Mouse (Mus musculus): Measurements from ENCODE around the gene Esrrg. TPM values are rescaled to one million over a fixed set of nuclear protein-coding genes. Genes with fewer than 3 reads are reported as not detected.

Gene Esrrg
- polyA plus RNA-seq, 1 experiment = 0.27 TPM

DNA sequence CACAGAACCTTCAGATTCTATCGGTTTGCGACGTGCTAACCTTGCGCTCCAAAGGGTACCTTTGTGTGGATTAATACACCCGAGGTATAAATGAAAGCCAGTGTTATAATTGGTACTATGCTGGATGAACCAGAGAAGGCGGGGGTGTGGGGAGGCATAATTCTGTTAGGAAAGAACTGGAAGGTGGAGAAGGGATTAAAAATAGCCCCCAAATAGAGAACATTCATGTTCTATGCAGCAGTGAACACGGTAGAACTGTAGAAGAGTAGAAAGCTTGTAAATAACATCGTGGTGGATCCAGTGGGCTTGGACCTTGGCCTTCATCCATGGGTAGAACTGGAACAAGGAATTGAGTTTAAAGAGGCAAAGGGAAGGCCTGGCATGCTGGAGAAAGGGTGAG lies 40.0 kb downstream of the Esrrg start:
- Histone ChIP-seq H3K27me3 (ENCODE audit: control insufficient read depth, insufficient read depth, low read length) (peaks cover 3% of the 10 kb centered on the region), H3K27ac (ENCODE audit: insufficient read depth, low read length) (no peak overlapping the region), H3K36me3 (ENCODE audit: control insufficient read depth, insufficient read depth, low read length) (no peaks in the 10 kb centered on the region), H3K4me1 (ENCODE audit: control insufficient read depth, insufficient read depth, insufficient read length) (no peaks in the 10 kb centered on the region), H3K4me3 (ENCODE audit: extremely low read depth, insufficient read depth, insufficient read length) (no peak overlapping the region)
- no peak for TF ChIP-seq POLR2A (IDR thresholded peaks at IDR 0.05; ENCODE audit: low read depth, low read length)
- no peak for TF ChIP-seq CTCF (IDR thresholded peaks at IDR 0.05; ENCODE audit: extremely low read depth, insufficient read depth, insufficient read length, insufficient replicate concordance)
- WGBS = 93% methylated on average over 8 of the region's 8 CpGs
- DNase-seq (ENCODE audit: low read depth in 1 of 2, low spot score in 2 of 2) = no peak

DNA sequence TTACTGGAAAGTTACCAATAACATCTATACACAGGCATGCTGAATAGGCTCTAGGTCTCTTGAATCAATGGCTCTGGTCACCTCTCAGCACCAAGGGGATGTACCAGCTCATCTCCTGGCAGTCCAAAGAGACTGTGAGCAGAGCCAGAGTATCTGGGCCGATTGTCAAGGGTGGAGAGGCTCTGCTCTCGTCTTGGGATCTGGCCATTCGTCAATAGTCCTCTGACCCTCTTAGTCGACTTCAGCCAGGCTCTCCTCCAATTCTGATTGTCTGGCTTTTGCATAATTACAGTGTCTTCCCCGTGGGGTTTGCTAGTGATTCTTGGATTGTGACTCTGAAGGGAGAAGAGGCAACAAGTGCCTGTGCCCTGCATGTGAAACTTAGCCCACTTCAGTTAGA lies 41.3 kb downstream of the Esrrg start:
- no peaks in the 10 kb centered on the region for H3K36me3 ChIP-seq (ENCODE audit: control insufficient read depth, insufficient read depth, low read length)
- H3K4me3 ChIP-seq (ENCODE audit: extremely low read depth, insufficient read depth, insufficient read length) = no peak overlapping the region
- no peak for TF ChIP-seq CTCF (IDR thresholded peaks at IDR 0.05; ENCODE audit: extremely low read depth, insufficient read depth, insufficient read length, insufficient replicate concordance)
- TF ChIP-seq POLR2A (IDR thresholded peaks at IDR 0.05; ENCODE audit: low read depth, low read length) = no peak
- H3K27ac ChIP-seq (ENCODE audit: insufficient read depth, low read length) = no peak overlapping the region
- H3K4me1 ChIP-seq (ENCODE audit: control insufficient read depth, insufficient read depth, insufficient read length) = no peaks in the 10 kb centered on the region
- 62% methylated on average over 5 of the region's 5 CpGs for WGBS
- DNase-seq (ENCODE audit: low read depth in 1 of 2, low spot score in 2 of 2) = no peak
- H3K27me3 ChIP-seq (ENCODE audit: control insufficient read depth, insufficient read depth, low read length) = peaks cover 3% of the 10 kb centered on the region

DNA sequence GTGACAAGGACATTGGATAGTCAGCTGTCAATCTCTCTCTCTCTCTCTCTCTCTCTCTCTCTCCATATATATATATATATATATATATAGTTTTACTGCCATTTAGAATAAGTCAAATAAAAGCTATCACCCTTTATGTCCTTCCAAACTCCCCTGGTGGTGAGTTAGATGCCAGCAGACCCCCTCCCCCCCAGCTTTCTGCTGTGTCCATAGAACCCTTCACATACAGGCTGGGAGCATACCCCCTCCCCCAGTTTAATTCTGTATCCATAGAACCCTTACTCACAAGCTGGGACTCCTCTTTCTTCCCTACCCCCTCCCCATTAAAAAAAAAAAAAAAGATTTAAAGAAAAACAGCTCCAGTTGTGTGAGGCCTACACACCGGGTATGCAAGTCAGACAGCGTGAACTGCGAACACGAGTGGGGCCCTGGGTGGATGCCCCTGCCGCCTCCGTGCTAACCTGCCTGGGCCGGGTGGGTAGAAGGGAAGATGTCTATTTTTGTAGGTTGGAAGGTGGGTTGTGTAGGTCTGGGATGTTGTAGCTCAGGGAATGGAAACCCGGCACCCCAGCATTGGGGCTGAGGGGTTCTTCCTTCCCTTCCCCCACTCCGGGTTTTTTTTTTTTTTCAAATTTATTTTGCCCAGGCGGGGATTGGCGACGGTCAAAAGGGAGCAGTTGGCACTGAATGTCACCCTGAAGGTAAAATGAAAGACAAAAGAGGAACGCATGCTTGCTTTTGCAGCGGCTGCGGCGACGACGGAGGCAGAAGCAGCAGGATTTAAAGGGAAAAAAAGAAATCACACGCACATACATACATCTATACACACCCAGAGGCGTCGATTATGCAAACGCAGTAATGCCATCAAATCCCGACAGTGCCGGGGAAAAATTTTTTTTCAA lies 42.4 kb downstream of the Esrrg start:
- TF ChIP-seq POLR2A (IDR thresholded peaks at IDR 0.05; ENCODE audit: low read depth, low read length) = no peak
- no peak for TF ChIP-seq CTCF (IDR thresholded peaks at IDR 0.05; ENCODE audit: extremely low read depth, insufficient read depth, insufficient read length, insufficient replicate concordance)
- 30% methylated on average over 24 of the region's 24 CpGs for WGBS
- Histone ChIP-seq H3K4me3 (ENCODE audit: extremely low read depth, insufficient read depth, insufficient read length) (no peak overlapping the region), H3K27ac (ENCODE audit: insufficient read depth, low read length) (no peak overlapping the region), H3K27me3 (ENCODE audit: control insufficient read depth, insufficient read depth, low read length) (peaks cover 3% of the 10 kb centered on the region), H3K36me3 (ENCODE audit: control insufficient read depth, insufficient read depth, low read length) (no peaks in the 10 kb centered on the region), H3K4me1 (ENCODE audit: control insufficient read depth, insufficient read depth, insufficient read length) (no peaks in the 10 kb centered on the region)
- DNase-seq (ENCODE audit: low read depth in 1 of 2, low spot score in 2 of 2) = no peak

DNA sequence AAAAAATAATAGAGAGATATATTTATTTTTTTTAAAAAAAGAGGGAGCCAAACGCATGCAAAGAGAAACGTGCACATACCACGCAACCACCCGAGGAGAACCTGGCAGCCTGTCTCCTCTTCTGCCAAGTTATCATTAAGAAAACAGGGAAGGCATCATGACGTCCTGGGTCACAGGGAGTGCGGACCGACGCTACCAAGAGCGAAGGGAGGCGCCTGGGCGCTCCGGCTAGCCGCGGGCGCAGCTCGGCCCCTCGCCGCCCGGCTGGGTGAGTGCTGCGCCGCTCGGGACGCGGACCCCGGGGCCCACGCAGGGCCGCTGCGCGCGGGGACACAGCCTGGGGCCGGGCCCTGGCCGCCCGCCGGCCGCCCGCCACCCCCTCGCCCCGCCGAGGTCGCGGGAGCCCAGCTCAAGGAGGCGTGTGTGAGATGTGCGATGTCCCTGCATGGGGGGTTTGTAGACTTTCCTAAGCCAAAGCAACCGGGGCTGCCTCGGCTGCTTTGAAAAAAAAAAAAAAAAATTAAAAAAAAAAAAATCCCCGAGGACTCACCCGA lies 43.2 kb downstream of the Esrrg start:
- H3K27ac ChIP-seq (ENCODE audit: insufficient read depth, low read length) = no peak overlapping the region
- H3K4me3 ChIP-seq (ENCODE audit: extremely low read depth, insufficient read depth, insufficient read length) = no peak overlapping the region
- TF ChIP-seq CTCF (IDR thresholded peaks at IDR 0.05; ENCODE audit: extremely low read depth, insufficient read depth, insufficient read length, insufficient replicate concordance) (no peak), POLR2A (IDR thresholded peaks at IDR 0.05; ENCODE audit: low read depth, low read length) (no peak)
- DNase-seq (ENCODE audit: low read depth in 1 of 2, low spot score in 2 of 2) = no peak
- H3K4me1 ChIP-seq (ENCODE audit: control insufficient read depth, insufficient read depth, insufficient read length) = no peaks in the 10 kb centered on the region
- no peaks in the 10 kb centered on the region for H3K36me3 ChIP-seq (ENCODE audit: control insufficient read depth, insufficient read depth, low read length)
- peaks cover 3% of the 10 kb centered on the region for H3K27me3 ChIP-seq (ENCODE audit: control insufficient read depth, insufficient read depth, low read length)
- WGBS = 3% methylated on average over 47 of the region's 47 CpGs

DNA sequence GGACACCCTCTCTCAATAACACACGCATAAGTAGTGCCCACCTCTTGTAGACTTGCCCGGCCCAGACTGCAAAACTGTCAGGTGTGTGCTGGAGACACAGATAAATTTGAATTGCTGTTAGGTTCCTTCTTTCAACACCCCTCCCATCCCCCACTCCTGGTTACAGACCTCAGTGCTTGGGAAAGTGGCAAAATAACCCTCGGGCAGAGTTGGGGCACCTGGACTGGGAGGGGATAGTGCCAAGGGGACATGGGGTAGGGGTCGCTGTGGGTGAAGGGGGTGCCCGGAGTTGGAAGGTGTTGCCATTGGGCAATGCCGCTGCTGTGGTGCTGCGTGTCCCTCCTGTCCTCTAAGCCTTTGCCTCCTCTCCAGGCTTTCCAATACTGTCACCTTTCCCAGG lies 43.9 kb downstream of the Esrrg start:
- no peak overlapping the region for H3K27ac ChIP-seq (ENCODE audit: insufficient read depth, low read length)
- WGBS = 20% methylated on average over 7 of the region's 7 CpGs
- H3K4me1 ChIP-seq (ENCODE audit: control insufficient read depth, insufficient read depth, insufficient read length) = no peaks in the 10 kb centered on the region
- no peaks in the 10 kb centered on the region for H3K36me3 ChIP-seq (ENCODE audit: control insufficient read depth, insufficient read depth, low read length)
- no peak for TF ChIP-seq CTCF (IDR thresholded peaks at IDR 0.05; ENCODE audit: extremely low read depth, insufficient read depth, insufficient read length, insufficient replicate concordance)
- no peak for TF ChIP-seq POLR2A (IDR thresholded peaks at IDR 0.05; ENCODE audit: low read depth, low read length)
- no peak overlapping the region for H3K4me3 ChIP-seq (ENCODE audit: extremely low read depth, insufficient read depth, insufficient read length)
- no peak for DNase-seq (ENCODE audit: low read depth in 1 of 2, low spot score in 2 of 2)
- H3K27me3 ChIP-seq (ENCODE audit: control insufficient read depth, insufficient read depth, low read length) = peaks cover 3% of the 10 kb centered on the region

DNA sequence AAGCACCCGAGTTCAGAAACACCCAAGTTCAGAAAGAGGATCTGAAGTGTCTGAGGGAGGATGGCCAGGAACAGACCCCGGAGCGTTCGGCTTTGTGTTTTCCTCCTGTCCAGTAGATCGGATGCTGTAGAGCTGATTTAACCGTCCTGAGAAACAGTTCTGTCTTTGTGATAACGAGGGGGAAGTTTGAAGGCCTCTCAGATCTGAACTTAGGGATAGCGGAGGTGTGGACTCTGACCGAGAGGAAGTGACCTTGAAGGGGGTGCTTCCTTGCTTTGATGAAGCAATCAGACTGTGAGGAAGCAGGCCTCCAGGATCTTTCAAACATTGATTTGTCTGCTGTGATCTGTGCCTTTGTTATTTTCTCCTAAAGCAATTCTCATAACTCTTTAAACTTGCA lies 44.8 kb downstream of the Esrrg start:
- H3K27ac ChIP-seq (ENCODE audit: insufficient read depth, low read length) = no peak overlapping the region
- DNase-seq (ENCODE audit: low read depth in 1 of 2, low spot score in 2 of 2) = no peak
- WGBS = 11% methylated on average over 9 of the region's 9 CpGs

DNA sequence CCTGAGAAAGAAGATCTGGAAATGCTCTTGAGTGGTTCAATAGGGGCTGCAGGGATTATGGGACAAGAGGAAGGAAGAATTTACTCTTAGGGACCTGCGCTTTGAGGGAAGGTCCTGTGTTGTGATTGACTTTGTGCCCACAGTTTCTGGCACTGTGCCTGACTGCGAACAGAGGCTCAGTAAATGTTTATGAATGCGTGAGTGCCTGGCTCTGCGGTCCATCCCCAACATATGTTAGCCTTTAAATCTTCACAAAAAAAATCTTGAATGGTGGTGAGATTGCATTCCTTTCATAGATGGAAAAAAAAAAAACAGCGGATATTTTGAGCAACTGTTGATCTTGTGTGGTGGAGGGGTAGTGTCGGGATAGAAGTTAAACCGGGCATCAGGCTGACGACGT lies 52.4 kb downstream of the Esrrg start:
- Histone ChIP-seq H3K4me1 (ENCODE audit: control insufficient read depth, insufficient read depth, insufficient read length) (no peaks in the 10 kb centered on the region), H3K27ac (ENCODE audit: insufficient read depth, low read length) (no peak overlapping the region), H3K4me3 (ENCODE audit: extremely low read depth, insufficient read depth, insufficient read length) (no peak overlapping the region), H3K27me3 (ENCODE audit: control insufficient read depth, insufficient read depth, low read length) (no peaks in the 10 kb centered on the region), H3K36me3 (ENCODE audit: control insufficient read depth, insufficient read depth, low read length) (no peaks in the 10 kb centered on the region)
- TF ChIP-seq POLR2A (IDR thresholded peaks at IDR 0.05; ENCODE audit: low read depth, low read length) = no peak
- no peak for TF ChIP-seq CTCF (IDR thresholded peaks at IDR 0.05; ENCODE audit: extremely low read depth, insufficient read depth, insufficient read length, insufficient replicate concordance)
- WGBS = 91% methylated on average over 9 of the region's 9 CpGs
- no peak for DNase-seq (ENCODE audit: low read depth in 1 of 2, low spot score in 2 of 2)

More for the DNA sequence above, 44.8 kb downstream of the Esrrg start:
- H3K4me1 ChIP-seq (ENCODE audit: control insufficient read depth, insufficient read depth, insufficient read length) = no peaks in the 10 kb centered on the region
- H3K36me3 ChIP-seq (ENCODE audit: control insufficient read depth, insufficient read depth, low read length) = no peaks in the 10 kb centered on the region
- H3K4me3 ChIP-seq (ENCODE audit: extremely low read depth, insufficient read depth, insufficient read length) = no peak overlapping the region
- TF ChIP-seq CTCF (IDR thresholded peaks at IDR 0.05; ENCODE audit: extremely low read depth, insufficient read depth, insufficient read length, insufficient replicate concordance) (no peak), POLR2A (IDR thresholded peaks at IDR 0.05; ENCODE audit: low read depth, low read length) (no peak)
- H3K27me3 ChIP-seq (ENCODE audit: control insufficient read depth, insufficient read depth, low read length) = peaks cover 3% of the 10 kb centered on the region
